In the genomic region with DNA sequence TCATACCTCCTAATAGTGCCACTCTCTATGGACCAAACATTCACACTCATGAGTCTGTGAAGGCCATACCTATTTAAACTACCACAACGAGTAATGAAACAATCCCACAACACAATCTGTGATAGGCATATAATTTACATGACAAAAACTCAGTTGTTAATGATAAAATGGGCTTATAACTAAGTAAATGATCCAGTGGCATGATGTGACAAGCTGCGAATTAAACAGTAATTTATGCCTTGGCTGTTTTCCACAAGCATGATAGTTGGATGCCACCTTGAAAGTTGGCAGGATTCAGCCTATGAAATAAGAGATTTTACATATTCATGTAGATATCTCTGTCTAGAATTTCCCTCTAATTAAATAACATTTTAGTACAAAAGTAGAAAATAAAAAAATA, we compare ENCODE assay signal across 17 mouse cellular contexts.
"Had no signal": no experiment of that assay in that cellular context is flagged by ENCODE, and none has a peak within 500 bp of the region (broad histone marks: within the 10 kb centered on the region; RNA-seq: fewer than 3 reads in every experiment).

No protein-coding gene starts in this region.

- H3K9ac ChIP-seq: liver, postnatal 0 days; lung, embryonic 15.5 days; midbrain, embryonic 13.5 days; midbrain, embryonic 15.5 days; neural tube, embryonic 12.5 days; stomach, embryonic 15.5 days had no signal

- H3K4me2 ChIP-seq: lung, embryonic 15.5 days; midbrain, embryonic 11.5 days; midbrain, embryonic 13.5 days; midbrain, embryonic 15.5 days; neural tube, embryonic 12.5 days; stomach, embryonic 15.5 days had no signal

- H3K27ac ChIP-seq: lung, embryonic 15.5 days; macrophage; midbrain, embryonic 13.5 days; midbrain, embryonic 15.5 days; neural tube, embryonic 12.5 days; stomach, embryonic 15.5 days; stomach, postnatal 0 days had no signal

- H3K4me3 ChIP-seq: lung, embryonic 15.5 days; megakaryocyte, embryonic 14.5 days; midbrain, embryonic 13.5 days; midbrain, embryonic 15.5 days; neural tube, embryonic 12.5 days; stomach, embryonic 15.5 days had no signal

- H3K27me3 ChIP-seq: lung, embryonic 15.5 days; megakaryocyte, embryonic 14.5 days; midbrain, embryonic 13.5 days; midbrain, embryonic 15.5 days; neural tube, embryonic 12.5 days; stomach, embryonic 15.5 days had no signal

- H3K9me3 ChIP-seq: lung, embryonic 15.5 days; megakaryocyte, embryonic 14.5 days; midbrain, embryonic 13.5 days; midbrain, embryonic 15.5 days; neural tube, embryonic 12.5 days; stomach, embryonic 15.5 days had no signal

- H3K36me3 ChIP-seq: lung, embryonic 15.5 days; midbrain, embryonic 13.5 days; midbrain, embryonic 15.5 days; neural tube, embryonic 12.5 days; stomach, embryonic 15.5 days had no signal

- DNase-seq: liver, postnatal 0 days; lung, adult 2 months; lung, postnatal 14 days; lung, postnatal 36 days; right cerebral cortex, postnatal 14 days; thymus, postnatal 14 days; thymus, postnatal 36 days had no signal

- ATAC-seq: liver, postnatal 0 days; lung, postnatal 0 days; midbrain, embryonic 13.5 days; midbrain, embryonic 15.5 days had no signal

- H3K4me1 ChIP-seq: lung, embryonic 15.5 days; megakaryocyte, embryonic 14.5 days; midbrain, embryonic 15.5 days; neural tube, embryonic 12.5 days; stomach, embryonic 15.5 days had no signal
